Mouse (Mus musculus): ENCODE measurements around the gene Chchd3. TPM values are rescaled to one million over a fixed set of nuclear protein-coding genes. Genes with fewer than 3 reads are reported as not detected.

Gene Chchd3
- polyA plus RNA-seq, 1 experiment from 2014 or later, result 78.8 TPM

- no peak for ATAC-seq
- WGBS (ENCODE audit: insufficient replicate concordance), result 92% methylated on average over 6 of the region's 6 CpGs
Measured at GRCm38 (mm10) chr6:32801776-32802175, 258.3 kb downstream of the Chchd3 start.

GRCm38 (mm10) chr6:32797525-32797924, 262.5 kb downstream of the Chchd3 start:
- Histone ChIP-seq H3K27me3 (ENCODE audit: insufficient read depth, low read length) (no peaks in the 10 kb centered on the region), H3K9me3 (ENCODE audit: low read length) (no peaks in the 10 kb centered on the region), H3K4me3 (ENCODE audit: low read depth, low read length) (no peak overlapping the region), H3K4me1 (ENCODE audit: insufficient read depth) (no peaks in the 10 kb centered on the region), H3K36me3 (replicated peaks; ENCODE audit: insufficient read depth, low read length) (peaks cover 13% of the 10 kb centered on the region), H3K9ac (replicated peaks) (no peak overlapping the region), H3K27ac (ENCODE audit: low read depth) (no peak overlapping the region), H3K4me2 (ENCODE audit: low read depth, low read length) (no peak overlapping the region)
- no peak for ATAC-seq
- DNase-seq, result no peak
- TF ChIP-seq CTCF (IDR thresholded peaks at IDR 0.05; ENCODE audit: low read depth), result no peak
- TF ChIP-seq EP300 (IDR thresholded peaks at IDR 0.05; ENCODE audit: low read depth), result no peak
- 65% methylated on average over 4 of the region's 4 CpGs for WGBS (ENCODE audit: insufficient replicate concordance)

More at GRCm38 (mm10) chr6:32801776-32802175, 258.3 kb downstream of the Chchd3 start:
- TF ChIP-seq CTCF (IDR thresholded peaks at IDR 0.05; ENCODE audit: low read depth) (no peak), EP300 (IDR thresholded peaks at IDR 0.05; ENCODE audit: low read depth) (no peak)
- Histone ChIP-seq H3K4me1 (ENCODE audit: insufficient read depth) (no peaks in the 10 kb centered on the region), H3K4me3 (ENCODE audit: low read depth, low read length) (no peak overlapping the region), H3K27me3 (ENCODE audit: insufficient read depth, low read length) (no peaks in the 10 kb centered on the region), H3K9ac (replicated peaks) (no peak overlapping the region), H3K9me3 (ENCODE audit: low read length) (no peaks in the 10 kb centered on the region), H3K36me3 (replicated peaks; ENCODE audit: insufficient read depth, low read length) (peaks cover 13% of the 10 kb centered on the region), H3K4me2 (ENCODE audit: low read depth, low read length) (no peak overlapping the region), H3K27ac (ENCODE audit: low read depth) (no peak overlapping the region)
- DNase-seq, result no peak

- Histone ChIP-seq H3K36me3 (replicated peaks; ENCODE audit: insufficient read depth, low read length) (peaks cover 9% of the 10 kb centered on the region; the same call in 1 of the 2 replicates), H3K4me2 (ENCODE audit: low read depth, low read length) (no peak overlapping the region), H3K27ac (ENCODE audit: low read depth) (no peak overlapping the region), H3K4me3 (ENCODE audit: low read depth, low read length) (no peak overlapping the region), H3K9me3 (ENCODE audit: low read length) (no peaks in the 10 kb centered on the region), H3K4me1 (ENCODE audit: insufficient read depth) (no peaks in the 10 kb centered on the region), H3K9ac (replicated peaks) (no peak overlapping the region), H3K27me3 (ENCODE audit: insufficient read depth, low read length) (no peaks in the 10 kb centered on the region)
- 74% methylated on average over 8 of the region's 8 CpGs for WGBS (ENCODE audit: insufficient replicate concordance)
- no peak for DNase-seq
- TF ChIP-seq EP300 (IDR thresholded peaks at IDR 0.05; ENCODE audit: low read depth) (no peak), CTCF (IDR thresholded peaks at IDR 0.05; ENCODE audit: low read depth) (no peak)
- no peak for ATAC-seq
Measured at GRCm38 (mm10) chr6:32795653-32796500, 264.2 kb downstream of the Chchd3 start.

- H3K9ac ChIP-seq (replicated peaks), result no peak overlapping the region
- 69% methylated on average over 1 of the region's 1 CpGs for WGBS (ENCODE audit: insufficient replicate concordance)
- ATAC-seq (no peak), DNase-seq (no peak)
- H3K27ac ChIP-seq (ENCODE audit: low read depth), result no peak overlapping the region
- TF ChIP-seq CTCF (IDR thresholded peaks at IDR 0.05; ENCODE audit: low read depth) (no peak), EP300 (IDR thresholded peaks at IDR 0.05; ENCODE audit: low read depth) (no peak)
- no peak overlapping the region for H3K4me2 ChIP-seq (ENCODE audit: low read depth, low read length)
- H3K9me3 ChIP-seq (ENCODE audit: low read length), result no peaks in the 10 kb centered on the region
- H3K36me3 ChIP-seq (replicated peaks; ENCODE audit: insufficient read depth, low read length), result peaks cover 8% of the 10 kb centered on the region; the same call in 1 of the 2 replicates
- H3K4me3 ChIP-seq (ENCODE audit: low read depth, low read length), result no peak overlapping the region
- H3K4me1 ChIP-seq (ENCODE audit: insufficient read depth), result no peaks in the 10 kb centered on the region
- H3K27me3 ChIP-seq (ENCODE audit: insufficient read depth, low read length), result no peaks in the 10 kb centered on the region
Measured at GRCm38 (mm10) chr6:32793575-32793974, 266.5 kb downstream of the Chchd3 start.

GRCm38 (mm10) chr6:32793163-32793562, 266.9 kb downstream of the Chchd3 start:
- TF ChIP-seq CTCF (IDR thresholded peaks at IDR 0.05; ENCODE audit: low read depth) (no peak), EP300 (IDR thresholded peaks at IDR 0.05; ENCODE audit: low read depth) (no peak)
- Histone ChIP-seq H3K9ac (replicated peaks) (no peak overlapping the region), H3K4me1 (ENCODE audit: insufficient read depth) (no peaks in the 10 kb centered on the region), H3K27ac (ENCODE audit: low read depth) (no peak overlapping the region), H3K4me3 (ENCODE audit: low read depth, low read length) (no peak overlapping the region), H3K9me3 (ENCODE audit: low read length) (no peaks in the 10 kb centered on the region), H3K36me3 (replicated peaks; ENCODE audit: insufficient read depth, low read length) (peaks cover 8% of the 10 kb centered on the region; the same call in 1 of the 2 replicates), H3K4me2 (ENCODE audit: low read depth, low read length) (no peak overlapping the region), H3K27me3 (ENCODE audit: insufficient read depth, low read length) (no peaks in the 10 kb centered on the region)
- DNase-seq (no peak), ATAC-seq (no peak)
- WGBS (ENCODE audit: insufficient replicate concordance), result 79% methylated on average over 3 of the region's 3 CpGs

- H3K36me3 ChIP-seq (replicated peaks; ENCODE audit: insufficient read depth, low read length), result peaks cover 8% of the 10 kb centered on the region; the same call in 1 of the 2 replicates
- no peak for DNase-seq
Measured at GRCm38 (mm10) chr6:32790487-32790886, 269.6 kb downstream of the Chchd3 start.

More at GRCm38 (mm10) chr6:32790487-32790886, 269.6 kb downstream of the Chchd3 start:
- no peak overlapping the region for H3K27ac ChIP-seq (ENCODE audit: low read depth)
- TF ChIP-seq EP300 (IDR thresholded peaks at IDR 0.05; ENCODE audit: low read depth), result no peak
- no peak for TF ChIP-seq CTCF (IDR thresholded peaks at IDR 0.05; ENCODE audit: low read depth)
- no peaks in the 10 kb centered on the region for H3K9me3 ChIP-seq (ENCODE audit: low read length)
- whole genome bisulfite sequencing (ENCODE audit: insufficient replicate concordance), result 86% methylated on average over 4 of the region's 4 CpGs
- no peak overlapping the region for H3K9ac ChIP-seq (replicated peaks)
- H3K4me1 ChIP-seq (ENCODE audit: insufficient read depth), result no peaks in the 10 kb centered on the region
- ATAC-seq, result no peak
- H3K27me3 ChIP-seq (ENCODE audit: insufficient read depth, low read length), result no peaks in the 10 kb centered on the region
- H3K4me2 ChIP-seq (ENCODE audit: low read depth, low read length), result no peak overlapping the region
- H3K4me3 ChIP-seq (ENCODE audit: low read depth, low read length), result no peak overlapping the region
